Mouse (Mus musculus) cerebellum, adult 11 months (tissue): Measurements from ENCODE around the gene Cct8.
"Not testable (repeated sequence)": the region's sequence is repeated elsewhere in the genome, so short reads cannot be mapped to it uniquely, and the experiment has no call there.

Experiments used
- DNase-seq: peaks from one replicate; pipeline ENCODE4 v3.0.0; 2022

Cct8 gene

DNA sequence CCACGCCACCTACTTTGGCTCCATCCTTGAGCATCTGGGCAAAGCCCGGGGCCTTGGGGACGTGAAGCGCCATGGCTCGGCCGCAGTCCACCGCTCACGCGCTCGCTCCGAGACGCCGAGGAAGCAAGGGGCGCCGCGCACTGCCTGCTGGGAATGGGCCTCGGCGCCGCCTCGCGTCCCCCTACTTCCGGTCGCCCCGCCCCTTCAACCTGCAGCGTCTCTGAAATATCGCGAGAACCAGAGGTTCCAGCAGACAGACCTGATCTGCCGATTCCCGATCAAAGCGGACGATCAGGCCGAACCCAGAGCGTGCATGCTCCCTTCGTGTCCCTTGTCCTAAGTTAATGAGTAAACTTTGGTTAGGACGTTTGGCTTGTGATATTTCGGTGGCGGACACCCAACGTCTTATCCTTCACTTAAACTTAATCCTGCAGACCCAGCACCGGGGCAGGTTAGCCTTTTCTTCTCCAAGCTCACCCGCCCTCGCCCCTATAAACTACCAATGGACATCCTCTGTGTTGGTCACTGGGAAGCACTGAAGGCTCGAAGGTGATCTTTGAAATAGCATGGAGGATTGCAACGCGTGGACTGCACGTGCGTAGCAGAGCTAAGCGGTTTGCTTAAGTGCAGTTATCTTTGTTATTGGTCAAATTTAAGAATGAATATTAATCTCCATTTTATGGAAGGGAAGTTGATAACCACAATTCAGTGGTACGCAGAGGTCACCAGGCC is at the start of gene Cct8:
Cct8 (minus strand) TSS at position 158 of the 732 bp plus-strand sequence.
- DNase-seq = peak; percentile 96

DNA sequence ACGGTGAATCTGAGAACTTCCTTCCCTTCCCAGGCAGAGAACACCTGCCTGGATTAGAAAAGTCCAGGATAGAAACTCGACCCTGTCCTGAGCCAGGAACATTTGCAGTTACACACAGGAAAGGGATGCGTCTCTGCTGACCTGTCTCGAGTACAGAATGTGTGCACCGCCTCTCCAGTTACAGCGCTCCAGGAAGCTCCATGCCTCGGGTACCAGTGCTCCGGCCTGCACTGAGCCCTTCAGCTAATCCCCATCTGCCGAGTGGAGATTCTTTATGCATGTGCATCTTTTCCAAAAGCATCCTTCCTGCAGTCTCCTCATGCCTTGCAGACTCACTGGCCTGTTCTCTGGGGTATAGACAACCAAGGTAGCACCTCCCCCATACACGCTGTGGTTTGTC is 33.1 kb upstream of the Cct8 start:
- DNase-seq = no peak

DNA sequence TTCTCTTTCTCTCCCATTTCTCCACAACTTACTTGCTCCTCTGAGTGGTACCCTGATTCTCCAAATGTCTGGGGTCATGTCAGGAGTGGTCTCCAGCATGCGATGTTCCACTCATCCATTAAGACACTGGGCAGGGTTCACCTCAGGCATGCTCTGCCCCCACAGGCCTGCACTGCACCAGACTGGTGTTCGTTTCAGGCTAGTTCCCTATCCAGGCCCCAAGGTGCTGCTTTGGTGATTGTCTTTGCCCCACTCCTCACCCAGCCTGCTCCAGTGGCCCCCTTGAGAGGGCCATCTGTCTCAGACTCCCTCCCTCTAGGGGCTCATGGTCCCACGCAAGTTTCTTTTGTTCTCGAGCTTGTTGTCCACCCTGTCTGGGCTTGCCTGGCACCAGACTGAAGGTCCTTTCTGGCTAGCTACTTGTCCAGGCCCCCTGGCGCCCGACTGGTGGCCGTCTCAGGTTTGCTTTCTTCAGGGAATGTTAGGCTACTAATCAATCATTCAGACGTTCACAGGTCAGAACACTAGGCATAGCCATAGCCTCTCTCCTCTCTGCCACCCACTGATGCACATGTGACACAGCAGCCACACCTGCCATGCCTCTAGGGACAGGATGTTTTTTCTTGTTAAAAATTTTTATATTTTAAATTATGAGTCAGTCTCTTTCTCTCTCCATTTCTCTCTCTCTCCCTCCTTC is 32.0 kb upstream of the Cct8 start:
- no peak for DNase-seq

DNA sequence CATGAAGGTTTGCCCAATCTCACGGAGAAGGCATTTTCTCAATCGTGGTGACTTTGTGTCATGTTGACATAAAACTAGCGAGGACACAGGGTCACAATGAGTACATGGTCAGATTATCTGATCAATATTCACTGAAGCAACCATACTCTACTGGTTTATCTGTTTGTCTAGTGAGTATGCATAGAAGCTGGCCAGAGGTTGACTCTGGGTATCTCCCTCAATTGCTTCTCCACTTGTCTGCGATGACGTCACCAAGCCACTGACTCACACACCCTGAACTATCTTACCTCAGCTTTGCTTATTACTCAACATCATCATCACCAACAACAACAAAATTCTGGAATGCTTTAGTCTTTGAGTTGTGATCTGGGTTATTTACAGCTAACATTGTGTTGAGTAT is 28.6 kb upstream of the Cct8 start:
- DNase-seq = no peak

DNA sequence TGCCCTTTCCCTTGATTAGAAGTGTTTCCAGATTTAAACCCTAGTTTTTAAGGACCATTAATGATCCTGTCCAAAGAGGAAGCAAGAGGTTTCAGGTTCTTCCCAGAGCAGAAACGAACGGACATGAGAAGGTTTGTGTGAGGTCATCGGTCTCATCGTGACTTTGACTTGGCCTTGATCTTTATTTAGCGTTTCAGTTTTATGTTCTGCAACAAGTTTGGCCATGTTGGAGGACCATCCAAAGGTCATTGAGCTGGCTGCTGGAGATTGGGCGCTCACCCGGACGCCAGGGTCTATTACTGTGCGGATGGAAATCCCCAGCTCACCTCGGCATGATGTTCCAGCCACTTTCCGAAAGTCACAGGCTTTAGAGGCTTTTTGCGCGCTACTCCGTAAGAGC is 16.7 kb upstream of the Cct8 start:
- no peak for DNase-seq

DNA sequence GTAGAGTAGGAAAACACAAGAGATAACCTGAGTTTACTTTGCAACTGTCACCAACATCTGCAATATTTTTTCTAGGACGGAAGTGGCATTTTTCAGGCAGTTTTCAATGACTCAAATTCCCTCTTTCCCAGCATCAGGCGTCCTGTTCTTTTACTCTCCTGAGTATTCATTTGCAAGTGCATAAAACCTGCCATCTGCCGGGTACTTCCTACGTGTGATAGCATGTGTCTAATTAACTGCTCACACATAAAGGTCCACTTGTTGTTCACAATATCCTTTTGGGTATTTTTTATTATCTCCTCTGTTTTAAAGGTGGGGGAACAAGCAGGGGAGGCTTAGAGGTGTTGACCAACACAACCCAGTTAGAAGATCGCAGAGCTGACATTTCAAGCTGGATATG is 16.0 kb upstream of the Cct8 start:
- no peak for DNase-seq

DNA sequence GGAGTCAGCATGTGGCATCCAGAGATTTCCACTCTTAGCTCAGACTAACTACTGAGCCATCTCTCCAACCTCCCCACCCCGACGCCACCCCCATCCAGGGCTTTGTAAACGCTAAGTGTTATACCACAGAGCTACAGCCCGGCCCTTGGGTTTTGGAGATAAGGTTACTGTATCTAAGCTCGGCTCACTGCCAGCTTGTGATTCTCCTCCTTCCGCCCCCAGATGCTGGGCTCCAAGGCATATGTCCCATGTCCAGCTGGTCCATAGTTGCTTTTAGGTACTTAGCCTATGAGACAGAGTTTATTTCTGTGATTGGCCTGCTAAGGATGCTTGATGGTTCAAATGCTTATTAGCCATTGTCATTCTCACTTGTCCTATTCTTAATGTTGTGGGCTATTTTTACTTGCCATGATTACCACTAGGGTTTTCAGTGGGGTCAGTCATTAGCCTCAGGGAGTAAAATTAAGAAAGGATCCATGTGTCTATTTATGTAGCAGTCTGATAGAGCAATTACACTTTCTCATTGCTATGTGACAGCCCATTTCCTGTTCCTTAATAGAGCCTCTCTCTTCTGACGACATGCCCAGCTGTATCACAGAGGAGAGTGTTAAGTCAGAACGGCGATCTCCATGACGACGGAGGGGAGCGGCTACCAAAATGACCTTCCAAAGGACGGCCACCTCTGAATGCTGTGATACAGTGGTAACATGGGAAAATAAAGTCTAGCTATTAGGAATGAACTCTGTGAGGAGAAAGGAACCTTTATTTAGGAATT is 5.8 kb upstream of the Cct8 start:
- no peak for DNase-seq

DNA sequence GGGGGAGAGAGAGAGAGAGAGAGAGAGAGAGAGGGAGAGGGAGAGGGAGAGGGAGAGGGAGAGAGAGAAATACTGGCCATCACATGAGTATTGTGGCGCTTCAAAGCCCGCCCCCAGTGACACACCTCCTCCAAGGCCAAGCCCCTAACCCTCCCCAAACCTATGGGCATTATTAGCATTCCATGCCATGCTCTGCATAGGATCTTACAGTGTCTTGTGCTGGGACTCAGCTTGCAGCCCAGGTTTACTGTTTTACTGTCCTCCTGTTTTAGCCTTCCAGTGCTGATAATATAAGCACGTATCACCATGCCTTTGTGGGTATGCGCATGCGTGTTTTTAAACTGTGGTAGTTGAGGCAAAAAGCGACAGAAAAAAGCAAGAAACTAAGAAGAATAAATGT is 3.9 kb upstream of the Cct8 start:
- no peak for DNase-seq

DNA sequence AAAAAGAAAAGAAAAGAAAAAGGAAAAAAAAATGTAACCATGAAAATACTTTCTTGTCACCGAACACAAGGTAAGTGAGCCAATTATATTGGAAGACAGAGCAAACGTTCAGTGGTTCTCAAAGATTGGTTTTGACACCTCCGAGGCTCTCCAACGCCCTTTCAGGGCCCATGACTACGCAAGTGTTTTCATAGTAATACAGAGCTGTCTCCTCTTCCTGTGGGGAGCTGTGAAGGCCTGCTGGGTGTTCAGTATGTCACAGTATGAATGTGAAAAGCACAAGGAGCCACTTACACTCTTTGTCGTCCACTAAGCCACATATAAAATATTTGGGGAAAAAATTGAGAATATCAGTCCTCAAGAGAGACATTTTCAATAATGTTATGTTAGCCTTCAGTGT is 1.5 kb upstream of the Cct8 start:
- no peak for DNase-seq

DNA sequence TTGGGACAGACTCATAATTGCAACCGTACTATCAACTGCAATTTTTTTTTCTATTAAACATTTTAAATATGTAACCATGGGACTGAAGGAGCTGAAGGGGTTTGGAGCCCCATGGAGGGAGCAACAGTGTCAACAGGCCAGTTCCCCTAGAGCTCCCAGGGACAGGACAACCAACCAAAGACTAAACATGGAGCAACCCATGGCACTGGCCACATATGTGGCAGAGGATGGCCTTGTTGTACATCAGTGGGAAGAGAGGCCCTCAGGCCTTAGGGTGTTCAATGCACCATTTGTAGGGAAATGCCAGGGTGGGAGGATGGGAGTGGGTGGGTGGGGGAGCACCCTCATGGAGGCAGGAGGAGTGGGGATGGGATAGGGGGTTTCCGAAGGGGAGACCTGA is 1.1 kb upstream of the Cct8 start:
- DNase-seq = no peak

DNA sequence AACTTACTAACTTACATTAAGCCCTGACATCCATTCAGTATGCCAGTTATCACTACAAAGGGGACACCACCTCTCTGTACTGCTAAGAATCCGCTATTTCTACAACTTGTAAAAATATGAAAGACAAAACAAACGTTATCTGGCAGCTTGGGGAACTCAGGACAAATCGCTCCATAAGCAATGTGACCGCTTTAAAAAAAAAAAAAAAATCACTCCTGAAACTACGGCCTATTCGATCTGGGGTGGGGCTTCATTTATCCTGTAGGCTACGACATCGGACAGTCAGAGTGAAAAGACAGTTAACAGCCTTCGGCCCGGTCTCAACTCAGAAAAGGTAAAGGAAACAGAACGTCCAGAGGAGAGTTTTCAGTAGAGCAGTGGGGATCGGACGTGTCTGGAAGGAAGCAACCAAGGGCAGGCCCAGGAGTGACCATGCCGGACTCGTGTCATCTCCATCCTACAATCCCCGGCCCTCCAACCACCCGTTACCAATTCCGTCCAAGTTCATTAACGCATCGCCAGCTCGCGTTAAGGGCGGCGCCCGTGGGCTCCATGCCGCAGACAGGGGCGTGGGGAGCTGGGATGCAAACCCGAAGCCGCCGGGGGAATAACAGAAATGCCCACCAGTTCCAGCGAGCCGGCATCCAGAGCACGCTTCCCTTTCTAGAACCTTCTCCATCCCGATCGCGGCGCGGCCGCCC is 568 bp downstream of the Cct8 start:
- no peak for DNase-seq

DNA sequence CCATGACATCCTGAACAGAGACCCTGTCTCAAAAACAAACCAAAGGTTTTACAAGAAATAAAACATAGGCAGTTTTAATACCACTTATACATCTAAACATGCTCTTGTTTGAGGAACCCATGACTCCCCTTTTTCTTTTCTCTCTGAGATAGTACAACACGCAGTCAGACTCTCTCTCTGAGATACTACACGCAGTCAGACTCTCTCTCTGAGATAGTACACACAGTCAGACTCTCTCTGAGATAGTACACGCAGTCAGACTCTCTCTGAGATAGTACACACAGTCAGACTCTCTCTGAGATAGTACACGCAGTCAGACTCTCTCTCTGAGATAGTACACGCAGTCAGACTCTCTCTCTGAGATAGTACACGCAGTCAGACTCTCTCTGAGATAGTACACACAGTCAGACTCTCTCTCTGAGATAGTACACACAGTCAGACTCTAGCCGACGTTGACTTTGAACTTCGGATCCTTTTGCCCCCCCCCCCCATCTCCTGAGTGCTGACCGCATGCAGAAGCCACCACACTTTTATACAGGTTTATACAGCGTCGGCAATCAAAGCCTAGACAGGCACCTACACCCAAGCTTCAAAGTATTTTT is 3.4 kb downstream of the Cct8 start:
- not testable (repeated sequence) for DNase-seq

DNA sequence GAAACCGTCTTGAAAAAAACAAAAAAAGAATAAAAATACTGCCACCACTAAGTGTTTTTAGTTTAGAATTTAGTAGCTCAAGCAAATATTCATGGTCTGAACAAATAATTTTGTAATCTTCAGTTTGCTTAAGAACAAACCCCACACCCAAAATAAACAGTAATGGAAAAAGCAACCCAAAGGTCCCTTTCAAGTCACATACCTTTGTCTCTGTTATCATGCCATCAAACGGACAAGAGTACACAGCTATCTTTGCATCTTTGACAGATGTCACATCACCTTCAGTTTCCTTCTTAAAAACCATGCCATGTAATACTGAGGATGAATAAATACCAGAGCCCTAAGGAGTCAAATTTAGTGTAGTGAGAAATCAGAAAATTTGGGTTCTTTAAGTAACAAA is 7.1 kb downstream of the Cct8 start:
- DNase-seq = no peak

DNA sequence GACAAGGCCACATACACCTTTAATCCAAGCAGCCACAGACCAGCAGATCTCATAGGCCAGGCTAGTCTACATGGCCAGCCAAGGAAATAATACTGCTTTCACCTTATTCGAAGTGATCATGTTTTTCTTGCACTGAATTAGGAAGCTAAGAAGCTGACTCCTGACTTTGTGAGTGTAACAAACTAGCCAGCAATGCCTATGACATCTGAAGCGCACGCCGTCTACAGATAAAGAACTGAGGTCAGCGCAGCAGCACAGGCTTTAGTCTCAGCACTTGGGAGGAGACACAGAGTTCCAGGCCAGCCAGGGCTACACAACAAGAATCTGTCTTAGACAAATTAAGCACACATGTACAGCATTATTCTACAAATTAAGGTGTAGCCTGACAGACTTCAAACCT is 8.9 kb downstream of the Cct8 start:
- DNase-seq = no peak

DNA sequence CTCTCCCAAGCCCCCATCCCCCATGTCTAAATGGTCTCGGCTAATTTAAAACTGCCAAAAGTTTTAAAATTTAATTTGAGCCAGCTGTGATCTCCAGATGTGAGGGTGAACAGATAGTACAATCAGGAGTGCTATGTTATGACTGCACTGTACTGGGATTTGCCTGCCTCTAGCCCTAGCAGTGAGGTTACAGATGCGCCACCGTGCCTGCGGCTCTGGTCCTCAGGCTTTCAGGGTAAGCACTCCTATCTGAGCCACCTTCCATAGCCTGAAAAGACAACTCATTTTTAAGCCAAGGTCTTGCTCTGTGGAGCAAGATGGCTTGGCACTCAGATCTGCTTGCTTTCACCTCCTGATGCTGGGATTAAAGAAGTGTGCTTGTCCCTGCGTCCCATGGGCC is 11.3 kb downstream of the Cct8 start:
- DNase-seq = no peak

DNA sequence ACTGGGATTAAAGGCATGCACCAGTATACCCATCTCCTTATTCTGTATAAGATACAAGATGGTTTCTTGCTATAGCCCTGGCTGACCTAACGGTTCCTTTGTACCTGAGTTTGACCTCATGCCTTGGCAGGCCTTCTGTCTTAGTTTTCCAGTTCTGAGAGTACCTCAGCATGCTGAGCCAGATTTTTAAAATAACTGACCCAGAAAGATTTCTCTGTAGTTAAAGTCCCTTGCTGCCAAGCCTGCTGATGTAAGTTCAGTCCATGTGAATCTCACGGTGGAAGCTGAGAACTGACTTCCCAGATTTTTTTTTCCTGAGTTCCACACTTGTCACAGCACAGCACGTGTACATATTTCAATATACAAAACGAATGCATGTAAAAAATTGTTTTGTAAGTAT is 25.1 kb downstream of the Cct8 start:
- DNase-seq = no peak

DNA sequence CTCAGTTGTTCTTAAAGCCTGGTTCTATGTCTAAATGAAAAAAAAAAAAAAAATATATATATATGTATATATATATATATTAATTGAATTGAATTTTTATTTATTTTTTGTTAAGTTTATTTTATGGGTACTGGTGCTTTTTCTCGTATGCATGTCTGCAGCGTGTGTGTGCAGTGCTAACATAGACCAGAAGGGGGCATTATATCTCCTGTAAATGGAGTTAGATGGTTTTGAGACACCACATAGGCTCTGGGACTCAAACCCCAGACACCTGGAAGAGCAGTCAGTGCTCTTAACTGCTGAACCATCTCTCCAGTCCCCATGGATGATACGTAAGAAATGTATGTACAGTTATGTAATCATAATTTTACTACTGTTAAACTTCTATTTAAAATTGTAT is 36.9 kb downstream of the Cct8 start:
- DNase-seq = no peak

DNA sequence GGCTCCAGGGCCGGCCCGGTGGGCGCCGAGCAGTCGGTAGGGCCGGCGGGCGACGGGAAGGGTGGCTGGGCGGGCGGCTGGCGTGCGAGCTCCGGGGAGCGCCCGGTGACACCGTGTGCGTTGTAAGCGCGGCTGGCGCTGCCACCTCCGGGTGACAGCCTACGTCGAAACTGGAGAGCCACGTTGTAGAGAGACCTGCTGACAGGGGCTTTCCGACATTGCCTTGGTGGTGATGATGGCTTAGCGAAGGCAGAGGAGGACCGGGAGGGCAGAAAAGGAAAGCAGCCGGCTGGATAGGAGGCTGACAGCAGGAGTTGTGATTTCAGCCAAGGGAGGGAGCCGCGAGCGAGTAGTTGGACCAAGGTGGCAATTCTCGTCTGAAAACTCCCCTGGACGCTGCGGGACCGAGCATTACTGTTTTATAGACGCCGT is 40.5 kb downstream of the Cct8 start:
- DNase-seq = no peak

DNA sequence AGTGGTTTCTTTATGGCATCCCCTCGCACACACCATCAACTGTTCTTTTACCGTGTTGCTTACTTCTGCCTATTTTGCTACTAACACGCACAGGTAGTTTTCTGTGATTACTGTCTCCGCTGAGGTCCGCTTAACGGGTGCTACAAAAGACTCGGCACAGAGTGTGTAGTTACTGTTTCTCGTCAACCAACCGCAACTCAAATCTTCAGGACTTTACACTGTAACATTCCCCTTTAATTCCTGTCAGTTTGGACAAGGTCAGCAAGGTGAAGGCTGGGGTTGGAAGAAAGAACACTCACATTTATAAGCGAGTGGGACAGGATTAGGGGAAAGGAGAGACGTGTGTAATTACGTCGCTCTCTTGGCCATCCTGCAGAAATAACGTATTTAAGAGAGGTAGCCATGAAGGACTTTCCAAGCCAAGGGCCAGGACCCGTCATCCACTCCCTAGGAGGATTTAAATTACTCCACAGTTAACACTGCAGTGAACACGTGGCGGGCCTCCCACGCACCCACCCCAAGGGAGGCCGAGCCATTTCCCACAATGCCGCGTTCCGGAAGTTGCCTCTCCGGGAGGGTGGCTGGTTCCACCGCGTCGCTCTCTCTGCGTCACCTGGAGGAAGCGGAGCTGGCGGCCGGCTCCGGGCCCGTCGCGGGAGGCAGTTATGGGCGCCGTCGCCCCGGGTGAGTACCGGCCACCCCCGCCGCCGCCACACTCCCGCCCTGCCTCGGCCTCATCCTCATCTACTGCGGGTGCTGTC is 41.1 kb downstream of the Cct8 start, which contains the start of gene Usp16:
Usp16 (plus strand) TSS at position 285 of the 761 bp plus-strand sequence.
- peak; percentile 88 for DNase-seq

DNA sequence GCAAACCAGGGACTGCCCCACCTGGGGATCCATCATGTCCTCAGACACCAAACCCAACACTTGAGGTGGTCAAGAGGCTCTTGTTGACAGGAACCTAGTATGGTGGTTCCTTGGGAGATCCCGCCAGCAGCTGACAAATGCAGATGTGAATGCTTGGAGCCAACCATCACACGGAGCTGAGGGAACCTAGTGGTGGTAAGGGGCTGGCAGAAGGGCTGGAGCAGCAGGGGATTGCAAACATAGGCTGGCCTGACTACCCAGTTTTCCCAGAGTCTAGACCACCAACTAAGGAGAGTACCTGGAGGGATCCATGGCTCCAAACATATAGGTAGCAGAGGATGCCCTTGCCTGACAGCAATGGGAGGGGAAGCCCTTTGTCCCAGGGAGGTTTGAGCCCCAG is 42.4 kb downstream of the Cct8 start:
- DNase-seq = no peak

DNA sequence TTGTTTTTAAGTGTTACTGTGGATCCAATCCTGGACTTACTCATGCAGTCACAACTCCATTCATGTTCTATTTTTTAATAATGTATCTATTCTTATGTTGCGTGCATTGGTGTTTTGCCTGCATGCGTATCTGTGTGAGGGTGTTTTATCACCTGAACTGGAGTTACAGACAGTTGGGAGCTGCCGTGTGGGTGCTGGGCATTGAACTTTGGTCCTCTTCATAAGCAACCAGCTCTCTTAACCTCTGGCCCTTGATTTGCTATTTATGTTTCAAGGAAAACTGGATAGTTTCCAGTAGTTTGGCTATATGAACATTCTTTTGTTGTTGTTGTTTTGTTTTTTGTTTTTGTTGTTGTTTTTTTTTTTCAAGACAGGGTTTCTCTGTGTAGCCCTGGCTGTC is 50.1 kb downstream of the Cct8 start:
- no peak for DNase-seq

DNA sequence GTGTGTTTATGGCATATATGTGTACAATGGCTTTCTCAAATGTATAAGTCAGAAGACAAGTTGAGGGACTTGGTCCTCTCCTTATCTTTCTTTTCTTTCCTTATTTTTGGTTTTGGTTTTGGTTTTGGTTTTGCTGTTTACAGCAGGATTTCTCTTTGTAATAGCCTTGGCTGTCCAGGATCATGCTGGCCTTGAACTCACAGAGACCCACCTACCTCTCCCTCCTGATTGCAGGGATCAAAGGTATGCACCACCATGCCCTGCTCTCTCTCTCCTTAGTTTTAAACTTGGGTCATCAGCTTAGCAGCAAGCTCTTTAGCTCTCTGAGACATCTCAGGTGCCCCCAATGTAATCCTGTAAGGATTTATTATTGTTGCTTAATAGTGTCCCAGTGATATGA is 50.6 kb downstream of the Cct8 start:
- DNase-seq = no peak
